Mouse (Mus musculus) stomach, embryonic 16.5 days (tissue): ENCODE results near the gene Gm13283. TPM values are rescaled to one million over a fixed set of nuclear protein-coding genes. Genes with fewer than 3 reads are reported as not detected.
"Not testable (repeated sequence)": the region's sequence is repeated elsewhere in the genome, so short reads cannot be mapped to it uniquely, and the experiment has no call there.

Experiments used
- ATAC-seq: fragments of 200-750 bp; cut with Nextera tagmentation; 2 replicates; pipeline ENCODE4 v1.8.0; 2017; ENCODE audit warnings: moderate number of reproducible peaks, moderate TSS enrichment; ENCODE audit not compliant: insufficient read depth, low FRiP score
- H3K27ac ChIP-seq: fragments of 300-500 bp; sonication (generic); 2 replicates; pipeline ENCODE4 v1.5.1; 2014; ENCODE audit warnings: low read length
- H3K27me3 ChIP-seq: fragments of 300-500 bp; sonication (generic); 2 replicates; pipeline ENCODE4 v1.6.1; 2014; ENCODE audit warnings: low read length, control low read depth, mixed read lengths; ENCODE audit not compliant: control insufficient read depth, insufficient read depth
- H3K36me3 ChIP-seq: fragments of 300-500 bp; sonication (generic); 2 replicates; pipeline ENCODE4 v1.6.1; 2014; ENCODE audit warnings: low read length; ENCODE audit not compliant: control insufficient read depth, insufficient read depth
- H3K4me1 ChIP-seq: fragments of 300-500 bp; sonication (generic); 2 replicates; pipeline ENCODE4 v1.6.1; 2014; ENCODE audit warnings: low read length, control low read depth, mixed read lengths; ENCODE audit not compliant: control insufficient read depth, insufficient read depth
- H3K4me2 ChIP-seq: fragments of 300-500 bp; sonication (generic); 2 replicates; pipeline ENCODE4 v1.6.1; 2014; ENCODE audit warnings: low read depth, low read length, mixed read lengths
- H3K4me3 ChIP-seq: fragments of 300-500 bp; sonication (generic); replicated peaks from 2 replicates; pipeline ENCODE4 v1.5.1; 2014; ENCODE audit warnings: mild to moderate bottlenecking, low read length
- H3K9ac ChIP-seq: fragments of 300-500 bp; sonication (generic); 2 replicates; pipeline ENCODE4 v1.6.1; 2014; ENCODE audit warnings: low read length
- H3K9me3 ChIP-seq: fragments of 300-500 bp; sonication (generic); replicated peaks from 2 replicates; pipeline ENCODE4 v1.6.1; 2016; ENCODE audit warnings: low read length, control low read depth; ENCODE audit not compliant: control insufficient read depth
- WGBS: fragments of 180-500 bp; shearing (Covaris S2); extraction: QIAGEN DNeasy Blood & Tissue Kit; methylation state at CpG from one replicate; pipeline ENCODE4 v1.1.7; 2014; 5-methylcytosine and 5-hydroxymethylcytosine counted together
- polyA plus RNA-seq: library from polyadenylated mRNA; unstranded; fragments of >200 nt; fragmentation: Nextera tagmentation; extraction: Ambion mirVana; gene quantifications from 2 replicates; pipeline ENCODE4 v1.2.1, GENCODE M21; 2015

Gm13283 gene
- polyA plus RNA-seq: 0.19 and 0.26 TPM in 2 replicates

GRCm38 (mm10) chr4:88759610-88760268 is at the start of gene Gm13283:
Gene Gm13283 (plus strand): TSS chr4:88760119.
- not testable (repeated sequence) for H3K27me3 ChIP-seq, H3K9ac ChIP-seq, H3K27ac ChIP-seq, ATAC-seq, H3K9me3 ChIP-seq, H3K36me3 ChIP-seq, H3K4me1 ChIP-seq
- 17% methylated on average over 7 of the region's 14 CpGs for WGBS
- H3K4me3 ChIP-seq: peak within 1 kb of the TSS; percentile 35
- H3K4me2 ChIP-seq: peak within 1 kb of the TSS; percentile 38

DNA sequence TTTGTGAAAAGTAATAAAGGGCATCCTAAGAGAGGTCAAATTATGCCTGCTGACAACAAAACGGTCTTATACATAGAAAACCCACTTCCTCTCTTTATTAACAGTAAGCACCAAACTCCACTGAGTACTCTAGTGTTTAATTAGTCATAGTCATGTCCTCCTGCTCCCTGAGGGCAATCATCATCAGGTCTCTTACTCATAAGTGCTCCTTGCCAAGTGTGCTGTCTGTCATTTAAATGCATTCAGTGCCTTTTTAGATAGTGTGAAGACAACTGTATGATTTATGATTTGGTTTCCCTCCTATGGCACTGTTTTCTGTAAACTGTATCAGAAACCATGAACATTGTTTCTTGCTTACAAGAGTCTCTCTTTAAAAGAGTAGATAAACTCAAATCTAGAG is 45.6 kb upstream of the Gm13283 start:
- Histone ChIP-seq H3K9ac (no peak overlapping the region), H3K9me3 (no peaks in the 10 kb centered on the region), H3K27ac (no peak overlapping the region), H3K4me1 (peaks cover 6% of the 10 kb centered on the region), H3K36me3 (peaks cover 10% of the 10 kb centered on the region), H3K4me3 (no peak overlapping the region), H3K4me2 (no peak overlapping the region), H3K27me3 (no peaks in the 10 kb centered on the region)
- 79% methylated on average over 1 of the region's 1 CpGs for WGBS
- ATAC-seq: no peak

- Histone ChIP-seq H3K36me3 (peaks cover 10% of the 10 kb centered on the region), H3K9me3 (no peaks in the 10 kb centered on the region), H3K9ac (no peak overlapping the region), H3K27ac (no peak overlapping the region), H3K4me2 (no peak overlapping the region), H3K4me1 (peaks cover 8% of the 10 kb centered on the region), H3K4me3 (no peak overlapping the region), H3K27me3 (no peaks in the 10 kb centered on the region)
- ATAC-seq: no peak
Observed at GRCm38 (mm10) chr4:88715059-88715458, 44.9 kb upstream of the Gm13283 start.

- Histone ChIP-seq H3K4me1 (peaks cover 21% of the 10 kb centered on the region), H3K4me3 (peak overlapping the region; percentile 41), H3K9me3 (no peaks in the 10 kb centered on the region), H3K4me2 (peak overlapping the region; percentile 64), H3K27ac (no peak overlapping the region; the same call in 1 of the 2 replicates), H3K9ac (peak overlapping the region; percentile 54; the same call in 1 of the 2 replicates), H3K36me3 (peaks cover 10% of the 10 kb centered on the region), H3K27me3 (no peaks in the 10 kb centered on the region)
- 29% methylated on average over 1 of the region's 1 CpGs for WGBS
- ATAC-seq: no peak
Observed at GRCm38 (mm10) chr4:88718715-88719114, 41.2 kb upstream of the Gm13283 start.

GRCm38 (mm10) chr4:88721791-88722721 is 37.9 kb upstream of the Gm13283 start, which contains the start of the genes Gm26566 and Klhl9:
Gene Gm26566 (plus strand): TSS chr4:88721805.
Gene Klhl9 (minus strand): TSS chr4:88722465.
- Histone ChIP-seq H3K9ac (peak within 1 kb of the TSS; percentile 97), H3K4me2 (peak within 1 kb of the TSS; percentile 69), H3K9me3 (no peaks in the 10 kb centered on the region), H3K4me3 (peak within 1 kb of the TSS; percentile 98), H3K27ac (peak within 1 kb of the TSS; percentile 99), H3K27me3 (no peaks in the 10 kb centered on the region), H3K36me3 (no peaks in the 10 kb centered on the region), H3K4me1 (peaks cover 21% of the 10 kb centered on the region)
- peak; percentile 98 for ATAC-seq
- under 1% methylated on average over 82 of the region's 82 CpGs for WGBS

DNA sequence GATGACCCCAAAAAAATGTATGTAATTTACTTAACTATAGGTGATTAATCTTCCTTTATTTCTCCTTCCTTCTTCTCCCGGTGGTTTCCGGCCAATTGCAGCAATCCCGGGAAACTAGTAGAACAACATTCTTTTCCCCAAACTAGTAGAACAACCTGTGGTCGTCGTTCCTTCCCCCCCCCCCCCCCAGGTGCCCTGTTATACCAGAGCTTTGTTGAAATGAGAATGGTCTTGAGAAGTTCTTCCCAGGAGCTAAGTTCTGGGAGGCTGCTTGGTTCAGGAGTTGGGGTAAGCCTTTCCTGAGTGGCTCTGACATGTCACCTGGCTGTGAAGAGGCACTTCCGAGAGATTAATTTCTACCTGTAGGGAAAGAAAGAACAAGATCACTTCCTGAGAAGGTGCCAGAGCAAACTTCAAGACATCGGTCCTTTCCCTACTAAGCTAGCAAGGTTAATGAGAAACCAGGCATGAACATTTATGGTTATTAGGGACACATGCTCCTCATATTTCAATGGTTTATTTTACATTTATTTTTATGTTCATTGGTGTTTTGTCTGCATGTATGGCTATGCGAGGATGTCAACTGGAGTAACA is 36.3 kb upstream of the Gm13283 start:
- WGBS: 48% methylated on average over 8 of the region's 8 CpGs
- no peak overlapping the region for H3K9ac ChIP-seq
- H3K4me2 ChIP-seq: peak overlapping the region; percentile 22; the same call in 1 of the 2 replicates
- no peaks in the 10 kb centered on the region for H3K27me3 ChIP-seq
- peaks cover 18% of the 10 kb centered on the region for H3K4me1 ChIP-seq
- H3K9me3 ChIP-seq: no peaks in the 10 kb centered on the region
- peak overlapping the region; percentile 78 for H3K27ac ChIP-seq
- no peaks in the 10 kb centered on the region for H3K36me3 ChIP-seq
- ATAC-seq: no peak
- peak overlapping the region; percentile 11; the same call in 1 of the 2 replicates for H3K4me3 ChIP-seq

GRCm38 (mm10) chr4:88726727-88727126 is 33.2 kb upstream of the Gm13283 start:
- Histone ChIP-seq H3K4me2 (no peak overlapping the region), H3K36me3 (no peaks in the 10 kb centered on the region), H3K4me3 (no peak overlapping the region), H3K27me3 (no peaks in the 10 kb centered on the region), H3K27ac (no peak overlapping the region), H3K4me1 (no peaks in the 10 kb centered on the region), H3K9me3 (no peaks in the 10 kb centered on the region), H3K9ac (no peak overlapping the region)
- no peak for ATAC-seq
- WGBS: 74% methylated on average over 6 of the region's 6 CpGs

GRCm38 (mm10) chr4:88727324-88727723 is 32.6 kb upstream of the Gm13283 start:
- H3K4me2 ChIP-seq: no peak overlapping the region
- H3K27ac ChIP-seq: no peak overlapping the region
- ATAC-seq: no peak
- WGBS: 0% methylated on average over 1 of the region's 1 CpGs
- H3K36me3 ChIP-seq: no peaks in the 10 kb centered on the region
- no peaks in the 10 kb centered on the region for H3K9me3 ChIP-seq
- no peak overlapping the region for H3K4me3 ChIP-seq
- no peaks in the 10 kb centered on the region for H3K4me1 ChIP-seq
- no peak overlapping the region for H3K9ac ChIP-seq
- H3K27me3 ChIP-seq: no peaks in the 10 kb centered on the region
